Mouse (Mus musculus): Measurements from ENCODE around the gene Ccdc188. TPM values are rescaled to one million over a fixed set of nuclear protein-coding genes. Genes with fewer than 3 reads are reported as not detected.
"Not testable (repeated sequence)": the region's sequence is repeated elsewhere in the genome, so short reads cannot be mapped to it uniquely, and the experiment has no call there.

The Ccdc188 gene
- polyA plus RNA-seq, 1 experiment from 2014 or later = not detected

GRCm38 (mm10) chr16:18185715-18186449, 31.8 kb upstream of the Ccdc188 start:
- no peaks in the 10 kb centered on the region for H3K27me3 ChIP-seq
- ATAC-seq (ENCODE audit: insufficient number of reproducible peaks, insufficient read depth, low FRiP score, low TSS enrichment) = no peak

GRCm38 (mm10) chr16:18186798-18187197, 30.9 kb upstream of the Ccdc188 start:
- no peak overlapping the region for H3K4me3 ChIP-seq
- H3K27ac ChIP-seq = no peak overlapping the region
- 81% methylated on average over 4 of the region's 4 CpGs for WGBS
- no peak overlapping the region for H3K9ac ChIP-seq
- ATAC-seq (ENCODE audit: insufficient number of reproducible peaks, insufficient read depth, low FRiP score, low TSS enrichment) = no peak
- H3K9me3 ChIP-seq = no peaks in the 10 kb centered on the region
- H3K4me2 ChIP-seq (replicated peaks) = no peak overlapping the region
- H3K27me3 ChIP-seq = no peaks in the 10 kb centered on the region
- H3K4me1 ChIP-seq = no peaks in the 10 kb centered on the region
- H3K36me3 ChIP-seq = no peaks in the 10 kb centered on the region

More at GRCm38 (mm10) chr16:18185715-18186449, 31.8 kb upstream of the Ccdc188 start:
- no peak overlapping the region for H3K4me3 ChIP-seq
- no peaks in the 10 kb centered on the region for H3K9me3 ChIP-seq
- no peak overlapping the region for H3K9ac ChIP-seq
- no peak overlapping the region for H3K27ac ChIP-seq
- no peaks in the 10 kb centered on the region for H3K36me3 ChIP-seq
- 83% methylated on average over 8 of the region's 8 CpGs for WGBS
- no peaks in the 10 kb centered on the region for H3K4me1 ChIP-seq
- no peak overlapping the region for H3K4me2 ChIP-seq (replicated peaks)

GRCm38 (mm10) chr16:18187221-18187620, 30.5 kb upstream of the Ccdc188 start:
- WGBS = 80% methylated on average over 3 of the region's 3 CpGs
- no peak overlapping the region for H3K27ac ChIP-seq
- H3K27me3 ChIP-seq = no peaks in the 10 kb centered on the region

GRCm38 (mm10) chr16:18191006-18191405, 26.7 kb upstream of the Ccdc188 start:
- H3K27ac ChIP-seq = no peak overlapping the region
- H3K4me1 ChIP-seq = no peaks in the 10 kb centered on the region
- no peaks in the 10 kb centered on the region for H3K36me3 ChIP-seq
- no peak overlapping the region for H3K4me3 ChIP-seq
- 79% methylated on average over 2 of the region's 2 CpGs for WGBS
- H3K27me3 ChIP-seq = no peaks in the 10 kb centered on the region
- H3K4me2 ChIP-seq (replicated peaks) = no peak overlapping the region
- no peaks in the 10 kb centered on the region for H3K9me3 ChIP-seq
- H3K9ac ChIP-seq = no peak overlapping the region
- ATAC-seq (ENCODE audit: insufficient number of reproducible peaks, insufficient read depth, low FRiP score, low TSS enrichment) = no peak

More at GRCm38 (mm10) chr16:18187221-18187620, 30.5 kb upstream of the Ccdc188 start:
- ATAC-seq (ENCODE audit: insufficient number of reproducible peaks, insufficient read depth, low FRiP score, low TSS enrichment) = no peak
- H3K9me3 ChIP-seq = no peaks in the 10 kb centered on the region
- no peak overlapping the region for H3K4me2 ChIP-seq (replicated peaks)
- no peaks in the 10 kb centered on the region for H3K36me3 ChIP-seq
- no peaks in the 10 kb centered on the region for H3K4me1 ChIP-seq
- no peak overlapping the region for H3K9ac ChIP-seq
- no peak overlapping the region for H3K4me3 ChIP-seq

- Histone ChIP-seq H3K9me3 (no peaks in the 10 kb centered on the region), H3K9ac (no peak overlapping the region), H3K36me3 (no peaks in the 10 kb centered on the region), H3K27ac (no peak overlapping the region), H3K4me3 (no peak overlapping the region), H3K27me3 (no peaks in the 10 kb centered on the region), H3K4me1 (no peaks in the 10 kb centered on the region), H3K4me2 (replicated peaks) (no peak overlapping the region)
- 76% methylated on average over 15 of the region's 15 CpGs for WGBS
- no peak for ATAC-seq (ENCODE audit: insufficient number of reproducible peaks, insufficient read depth, low FRiP score, low TSS enrichment)
Observed at GRCm38 (mm10) chr16:18194208-18194985, 23.3 kb upstream of the Ccdc188 start.

- no peak overlapping the region for H3K27ac ChIP-seq
- 54% methylated on average over 5 of the region's 5 CpGs for WGBS
- H3K4me3 ChIP-seq = no peak overlapping the region
- ATAC-seq (ENCODE audit: insufficient number of reproducible peaks, insufficient read depth, low FRiP score, low TSS enrichment) = no peak
- H3K9me3 ChIP-seq = no peaks in the 10 kb centered on the region
- no peaks in the 10 kb centered on the region for H3K36me3 ChIP-seq
- H3K4me1 ChIP-seq = no peaks in the 10 kb centered on the region
- H3K9ac ChIP-seq = no peak overlapping the region
- H3K27me3 ChIP-seq = no peaks in the 10 kb centered on the region
- H3K4me2 ChIP-seq (replicated peaks) = no peak overlapping the region
Observed at GRCm38 (mm10) chr16:18195068-18195467, 22.6 kb upstream of the Ccdc188 start.

- H3K4me1 ChIP-seq; H3K9me3 ChIP-seq; H3K9ac ChIP-seq; ATAC-seq (ENCODE audit: insufficient number of reproducible peaks, insufficient read depth, low FRiP score, low TSS enrichment); H3K4me3 ChIP-seq; H3K27ac ChIP-seq; H3K4me2 ChIP-seq (replicated peaks); H3K27me3 ChIP-seq; H3K36me3 ChIP-seq: not testable (repeated sequence)
- 39% methylated on average over 3 of the region's 3 CpGs for WGBS
Observed at GRCm38 (mm10) chr16:18195561-18195960, 22.1 kb upstream of the Ccdc188 start.

GRCm38 (mm10) chr16:18197881-18198280, 19.8 kb upstream of the Ccdc188 start:
- Histone ChIP-seq H3K4me1 (peaks cover 7% of the 10 kb centered on the region), H3K4me3 (no peak overlapping the region), H3K9ac (no peak overlapping the region), H3K27ac (no peak overlapping the region), H3K4me2 (replicated peaks) (no peak overlapping the region), H3K27me3 (0 out of 2 replicates have a peak, but pooled peaks cover 2% of the 10 kb centered on the region), H3K36me3 (no peaks in the 10 kb centered on the region), H3K9me3 (no peaks in the 10 kb centered on the region)
- WGBS = 85% methylated on average over 6 of the region's 6 CpGs
- ATAC-seq (ENCODE audit: insufficient number of reproducible peaks, insufficient read depth, low FRiP score, low TSS enrichment) = no peak

GRCm38 (mm10) chr16:18198365-18199098, 19.1 kb upstream of the Ccdc188 start:
- no peak for ATAC-seq (ENCODE audit: insufficient number of reproducible peaks, insufficient read depth, low FRiP score, low TSS enrichment)
- Histone ChIP-seq H3K4me1 (peaks cover 7% of the 10 kb centered on the region), H3K9me3 (no peaks in the 10 kb centered on the region), H3K4me3 (no peak overlapping the region), H3K27ac (no peak overlapping the region), H3K27me3 (0 out of 2 replicates have a peak, but pooled peaks cover 2% of the 10 kb centered on the region), H3K9ac (no peak overlapping the region), H3K36me3 (no peaks in the 10 kb centered on the region), H3K4me2 (replicated peaks) (no peak overlapping the region)
- 82% methylated on average over 10 of the region's 10 CpGs for WGBS

GRCm38 (mm10) chr16:18200062-18200461, 17.6 kb upstream of the Ccdc188 start:
- no peak overlapping the region for H3K27ac ChIP-seq
- peaks cover 7% of the 10 kb centered on the region for H3K4me1 ChIP-seq
- H3K27me3 ChIP-seq = 0 out of 2 replicates have a peak, but pooled peaks cover 2% of the 10 kb centered on the region
- H3K36me3 ChIP-seq = no peaks in the 10 kb centered on the region
- 78% methylated on average over 2 of the region's 2 CpGs for WGBS
- ATAC-seq (ENCODE audit: insufficient number of reproducible peaks, insufficient read depth, low FRiP score, low TSS enrichment) = no peak
- no peaks in the 10 kb centered on the region for H3K9me3 ChIP-seq
- no peak overlapping the region for H3K4me3 ChIP-seq
- H3K4me2 ChIP-seq (replicated peaks) = no peak overlapping the region
- H3K9ac ChIP-seq = no peak overlapping the region

GRCm38 (mm10) chr16:18201620-18202019, 16.1 kb upstream of the Ccdc188 start:
- WGBS = 17% methylated on average over 1 of the region's 1 CpGs

More at GRCm38 (mm10) chr16:18201620-18202019, 16.1 kb upstream of the Ccdc188 start:
- no peak overlapping the region for H3K4me2 ChIP-seq (replicated peaks)
- H3K9ac ChIP-seq = no peak overlapping the region
- H3K27me3 ChIP-seq = 0 out of 2 replicates have a peak, but pooled peaks cover 2% of the 10 kb centered on the region
- ATAC-seq (ENCODE audit: insufficient number of reproducible peaks, insufficient read depth, low FRiP score, low TSS enrichment) = no peak
- peaks cover 7% of the 10 kb centered on the region for H3K4me1 ChIP-seq
- H3K27ac ChIP-seq = no peak overlapping the region
- no peaks in the 10 kb centered on the region for H3K36me3 ChIP-seq
- no peak overlapping the region for H3K4me3 ChIP-seq
- H3K9me3 ChIP-seq = no peaks in the 10 kb centered on the region

Measured in embryonic facial prominence, embryonic 12.5 days (tissue).